Mouse (Mus musculus) liver, embryonic 16.5 days (tissue): Measurements from ENCODE around the gene Pappa. TPM values are rescaled to one million over a fixed set of nuclear protein-coding genes. Genes with fewer than 3 reads are reported as not detected.

ENCODE experiments used
- ATAC-seq: fragments of 200-750 bp; cut with Nextera tagmentation; 2 replicates; pipeline ENCODE4 v1.8.0; 2017; ENCODE audit warnings: low read depth, mild to moderate bottlenecking, moderate number of reproducible peaks, moderate library complexity
- H3K27ac ChIP-seq: fragments of 300-500 bp; sonication (generic); 2 replicates; pipeline ENCODE4 v1.5.1; 2014; ENCODE audit warnings: mild to moderate bottlenecking, low read length
- H3K27me3 ChIP-seq: fragments of 300-500 bp; sonication (generic); 2 replicates; pipeline ENCODE4 v1.6.1; 2014; ENCODE audit warnings: low read depth, low read length, mixed read lengths; ENCODE audit not compliant: control insufficient read depth, insufficient read depth
- H3K36me3 ChIP-seq: fragments of 300-500 bp; sonication (generic); 2 replicates; pipeline ENCODE4 v1.6.1; 2014; ENCODE audit warnings: mild to moderate bottlenecking; ENCODE audit not compliant: control insufficient read depth, insufficient read depth
- H3K4me1 ChIP-seq: fragments of 300-500 bp; sonication (generic); 2 replicates; pipeline ENCODE4 v1.6.1; 2014; ENCODE audit warnings: low read depth, low read length, mixed read lengths; ENCODE audit not compliant: control insufficient read depth
- H3K4me2 ChIP-seq: fragments of 300-500 bp; sonication (generic); 2 replicates; pipeline ENCODE4 v1.6.1; 2014; ENCODE audit warnings: low read depth, low read length, mixed read lengths
- H3K4me3 ChIP-seq: fragments of 300-500 bp; sonication (generic); 2 replicates; pipeline ENCODE4 v1.5.1; 2014; ENCODE audit warnings: low read depth, mild to moderate bottlenecking, low read length
- H3K9ac ChIP-seq: fragments of 300-500 bp; sonication (generic); 2 replicates; pipeline ENCODE4 v1.6.1; 2014; ENCODE audit warnings: low read depth, low read length
- H3K9me3 ChIP-seq: fragments of 300-500 bp; sonication (generic); replicated peaks from 2 replicates; pipeline ENCODE4 v1.6.1; 2016; ENCODE audit warnings: low read length; ENCODE audit not compliant: control insufficient read depth
- WGBS: fragments of 180-500 bp; shearing (Covaris S2); extraction: QIAGEN DNeasy Blood & Tissue Kit; methylation state at CpG from one replicate; pipeline ENCODE4 v1.1.7; 2014; ENCODE audit not compliant: insufficient replicate concordance; 5-methylcytosine and 5-hydroxymethylcytosine counted together
- polyA plus RNA-seq: library from polyadenylated mRNA; unstranded; fragments of >200 nt; fragmentation: Nextera tagmentation; extraction: Ambion mirVana; gene quantifications from 2 replicates; pipeline ENCODE4 v1.2.1, GENCODE M21; 2015

The Pappa gene
- polyA plus RNA-seq, 1 experiment from 2014 or later = 0.05 TPM

GRCm38 (mm10) chr4:65321340-65321739 lies 197.4 kb downstream of the Pappa start:
- no peaks in the 10 kb centered on the region for H3K4me1 ChIP-seq
- no peaks in the 10 kb centered on the region for H3K36me3 ChIP-seq
- no peaks in the 10 kb centered on the region for H3K27me3 ChIP-seq
- H3K9ac ChIP-seq = no peak overlapping the region
- H3K27ac ChIP-seq = no peak overlapping the region
- H3K4me2 ChIP-seq = no peak overlapping the region
- ATAC-seq = no peak
- H3K9me3 ChIP-seq = no peaks in the 10 kb centered on the region
- WGBS = 59% methylated on average over 4 of the region's 4 CpGs
- no peak overlapping the region for H3K4me3 ChIP-seq

GRCm38 (mm10) chr4:65321959-65322358 lies 198.0 kb downstream of the Pappa start:
- Histone ChIP-seq H3K27me3 (no peaks in the 10 kb centered on the region), H3K9ac (no peak overlapping the region), H3K4me3 (no peak overlapping the region), H3K9me3 (no peaks in the 10 kb centered on the region), H3K4me1 (no peaks in the 10 kb centered on the region), H3K4me2 (no peak overlapping the region), H3K27ac (no peak overlapping the region), H3K36me3 (no peaks in the 10 kb centered on the region)
- ATAC-seq = no peak
- 52% methylated on average over 1 of the region's 1 CpGs for WGBS

- H3K4me3 ChIP-seq = no peak overlapping the region
- H3K4me1 ChIP-seq = no peaks in the 10 kb centered on the region
- no peak for ATAC-seq
- H3K9me3 ChIP-seq = no peaks in the 10 kb centered on the region
- H3K36me3 ChIP-seq = no peaks in the 10 kb centered on the region
- no peak overlapping the region for H3K27ac ChIP-seq
- 76% methylated on average over 2 of the region's 2 CpGs for WGBS
- H3K4me2 ChIP-seq = no peak overlapping the region
- H3K9ac ChIP-seq = no peak overlapping the region
- H3K27me3 ChIP-seq = no peaks in the 10 kb centered on the region
Observed at GRCm38 (mm10) chr4:65325816-65326215, 201.8 kb downstream of the Pappa start.

GRCm38 (mm10) chr4:65328486-65329308 lies 204.7 kb downstream of the Pappa start:
- no peaks in the 10 kb centered on the region for H3K27me3 ChIP-seq
- no peaks in the 10 kb centered on the region for H3K4me1 ChIP-seq
- H3K27ac ChIP-seq = no peak overlapping the region
- H3K9me3 ChIP-seq = no peaks in the 10 kb centered on the region
- no peak for ATAC-seq
- WGBS = 56% methylated on average over 9 of the region's 9 CpGs
- no peak overlapping the region for H3K9ac ChIP-seq
- H3K4me3 ChIP-seq = no peak overlapping the region
- no peaks in the 10 kb centered on the region for H3K36me3 ChIP-seq
- no peak overlapping the region for H3K4me2 ChIP-seq

- Histone ChIP-seq H3K4me1 (no peaks in the 10 kb centered on the region), H3K4me3 (no peak overlapping the region), H3K36me3 (no peaks in the 10 kb centered on the region), H3K9ac (no peak overlapping the region), H3K4me2 (no peak overlapping the region), H3K9me3 (no peaks in the 10 kb centered on the region), H3K27me3 (no peaks in the 10 kb centered on the region), H3K27ac (no peak overlapping the region)
- no peak for ATAC-seq
- WGBS = 33% methylated on average over 1 of the region's 1 CpGs
Observed at GRCm38 (mm10) chr4:65333718-65334117, 209.7 kb downstream of the Pappa start.

- Histone ChIP-seq H3K4me2 (no peak overlapping the region), H3K9ac (no peak overlapping the region), H3K36me3 (no peaks in the 10 kb centered on the region), H3K4me3 (no peak overlapping the region), H3K27me3 (no peaks in the 10 kb centered on the region), H3K4me1 (no peaks in the 10 kb centered on the region), H3K9me3 (no peaks in the 10 kb centered on the region), H3K27ac (no peak overlapping the region)
- WGBS = 53% methylated on average over 3 of the region's 3 CpGs
- ATAC-seq = no peak
Observed at GRCm38 (mm10) chr4:65341766-65342165, 217.8 kb downstream of the Pappa start.

- H3K4me2 ChIP-seq = no peak overlapping the region
- H3K9ac ChIP-seq = no peak overlapping the region
- H3K36me3 ChIP-seq = no peaks in the 10 kb centered on the region
- H3K27ac ChIP-seq = no peak overlapping the region
- ATAC-seq = no peak
- 76% methylated on average over 7 of the region's 7 CpGs for WGBS
- H3K4me1 ChIP-seq = no peaks in the 10 kb centered on the region
- H3K27me3 ChIP-seq = no peaks in the 10 kb centered on the region
- no peak overlapping the region for H3K4me3 ChIP-seq
- no peaks in the 10 kb centered on the region for H3K9me3 ChIP-seq
Observed at GRCm38 (mm10) chr4:65350521-65350920, 226.5 kb downstream of the Pappa start.

- H3K4me3 ChIP-seq = no peak overlapping the region
- WGBS = 68% methylated on average over 4 of the region's 4 CpGs
- H3K27ac ChIP-seq = no peak overlapping the region
- no peaks in the 10 kb centered on the region for H3K36me3 ChIP-seq
- no peak for ATAC-seq
- H3K9ac ChIP-seq = no peak overlapping the region
- no peaks in the 10 kb centered on the region for H3K4me1 ChIP-seq
- H3K4me2 ChIP-seq = no peak overlapping the region
- H3K27me3 ChIP-seq = no peaks in the 10 kb centered on the region
- no peaks in the 10 kb centered on the region for H3K9me3 ChIP-seq
Observed at GRCm38 (mm10) chr4:65354580-65354979, 230.6 kb downstream of the Pappa start.

GRCm38 (mm10) chr4:65367135-65367534 lies 243.2 kb downstream of the Pappa start:
- ATAC-seq = no peak
- Histone ChIP-seq H3K4me1 (no peaks in the 10 kb centered on the region), H3K36me3 (no peaks in the 10 kb centered on the region), H3K4me3 (no peak overlapping the region), H3K4me2 (no peak overlapping the region), H3K27ac (no peak overlapping the region), H3K27me3 (no peaks in the 10 kb centered on the region), H3K9me3 (no peaks in the 10 kb centered on the region), H3K9ac (no peak overlapping the region)
